Mouse (Mus musculus): ENCODE results near the gene Zmynd11.

DNA sequence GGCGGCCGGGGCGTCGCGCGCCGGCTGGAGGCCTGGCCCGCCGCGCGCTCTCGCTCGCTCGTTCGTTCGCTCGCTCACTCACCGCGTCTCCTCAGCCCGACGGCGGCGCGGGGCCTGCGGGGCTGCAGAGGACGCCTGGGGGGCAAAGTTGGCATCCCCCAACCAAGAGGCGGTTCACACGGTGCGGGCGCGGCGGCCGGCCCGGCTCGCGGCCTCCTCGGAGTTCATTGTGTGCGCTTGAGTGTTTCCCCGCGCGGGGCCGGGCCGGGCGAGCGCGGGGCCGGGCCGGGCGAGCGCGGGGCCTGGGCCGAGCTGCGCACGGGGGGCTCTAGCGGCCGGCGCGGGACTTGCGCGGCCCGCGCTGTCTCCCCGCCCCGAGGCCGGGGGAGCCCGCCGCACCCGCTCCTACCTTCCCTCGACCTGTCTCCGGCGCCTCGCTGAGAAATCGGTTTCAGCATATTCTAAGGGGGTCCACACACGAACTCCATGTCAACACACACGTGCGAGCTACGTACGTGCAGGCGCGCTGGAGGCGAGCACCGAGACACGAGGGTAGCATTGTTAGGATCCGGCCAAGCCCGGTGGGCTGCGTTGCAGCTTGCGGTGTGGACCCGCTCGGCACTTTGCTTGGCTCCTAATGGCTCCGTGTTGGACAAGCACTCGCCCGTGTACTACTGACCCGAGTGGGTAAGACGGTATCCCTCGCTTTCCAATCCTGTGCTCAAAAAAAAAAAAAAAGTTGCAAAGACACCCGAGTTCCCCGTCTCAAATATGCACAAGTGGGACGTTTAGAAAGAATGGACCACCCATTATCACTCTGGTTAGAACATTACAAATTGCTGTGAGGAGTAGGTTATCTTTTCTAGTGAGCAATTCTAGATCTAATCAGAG lies at the start of gene Zmynd11:
- TF ChIP-seq CTCF (conservative IDR thresholded peaks at IDR 0.05; ENCODE audit: low read length) (no peak), NANOG (IDR thresholded peaks at IDR 0.05; ENCODE audit: borderline replicate concordance, low read length) (no peak)

Data from E14TG2a.4 (cell line).